Mouse (Mus musculus) olfactory bulb, adult 2 months (tissue): ENCODE measurements around the gene Nrm.

Experiments
- CTCF ChIP-seq: fragments of 200-500 bp; IDR thresholded peaks from 2 replicates; pipeline ENCODE4 v1.5.1; 2012; ENCODE audit warnings: low read depth, mild to moderate bottlenecking, low read length, moderate library complexity; ENCODE audit not compliant: insufficient read depth
- POLR2A ChIP-seq: fragments of 200-500 bp; IDR thresholded peaks from 2 replicates; pipeline ENCODE4 v1.6.1; 2012; ENCODE audit warnings: mild to moderate bottlenecking, low read depth, low read length, moderate library complexity; ENCODE audit not compliant: insufficient read depth

DNA sequence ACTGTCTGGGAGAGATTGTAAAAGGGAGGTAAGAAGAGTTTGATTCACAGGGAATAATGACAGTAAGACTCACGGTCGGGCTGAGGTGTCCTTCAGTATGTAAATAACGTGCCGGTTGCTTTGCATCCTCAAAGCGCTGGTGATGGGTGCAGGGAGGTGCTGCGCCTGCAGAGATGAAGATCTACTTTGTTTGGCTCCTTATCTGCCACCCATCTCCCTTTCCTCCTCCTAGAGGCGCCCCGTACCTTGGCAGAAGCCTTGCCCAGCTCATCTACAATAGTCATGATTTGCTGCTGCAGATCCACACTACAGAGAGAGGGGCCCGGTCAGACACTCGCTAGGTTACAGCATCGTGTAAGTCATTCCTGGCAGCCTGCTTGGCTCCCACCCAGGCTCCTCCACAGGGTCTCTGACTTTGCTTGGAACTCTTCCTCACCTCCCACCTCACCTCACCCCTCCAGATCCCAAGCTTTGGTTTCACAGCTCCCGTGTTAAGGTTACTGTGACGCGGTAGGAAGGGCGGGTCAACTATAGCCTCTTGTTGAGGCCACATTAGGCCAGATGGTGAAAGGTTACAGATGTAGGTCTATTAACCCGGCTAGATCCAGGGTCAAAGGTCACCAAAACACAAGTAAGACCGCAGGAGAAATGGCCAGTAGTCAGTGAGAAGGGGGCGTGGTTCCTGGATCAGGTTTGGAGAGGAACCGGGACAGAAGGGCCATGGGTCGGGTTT lies 48.2 kb downstream of the Nrm start:
- TF ChIP-seq CTCF (no peak), POLR2A (no peak)
